Mouse (Mus musculus): ENCODE results near the gene Hint3.

- no peak for TF ChIP-seq CTCF (IDR thresholded peaks at IDR 0.05; ENCODE audit: low read depth, low read length)
- TF ChIP-seq POLR2A (IDR thresholded peaks at IDR 0.05; ENCODE audit: borderline replicate concordance, low read depth, low read length): no peak
Observed at GRCm38 (mm10) chr10:30618918-30619210, 10.6 kb downstream of the Hint3 start.
